Mouse (Mus musculus): ENCODE results near the gene Chd2. TPM values are rescaled to one million over a fixed set of nuclear protein-coding genes. Genes with fewer than 3 reads are reported as not detected.

Chd2 gene
- polyA plus RNA-seq, 1 experiment from 2014 or later = 61.0 TPM

- no peak overlapping the region for H3K9ac ChIP-seq (ENCODE audit: low read length)
- H3K9me3 ChIP-seq (ENCODE audit: control insufficient read depth, low read length) = no peaks in the 10 kb centered on the region
- no peak overlapping the region for H3K4me2 ChIP-seq (ENCODE audit: low read depth, low read length, severe bottlenecking)
- H3K36me3 ChIP-seq (ENCODE audit: control insufficient read depth, insufficient read depth, low read length) = peaks cover 11% of the 10 kb centered on the region; the same call in 1 of the 2 replicates
- H3K27ac ChIP-seq (ENCODE audit: low read depth, low read length) = no peak overlapping the region
- H3K27me3 ChIP-seq (ENCODE audit: control insufficient read depth, insufficient read depth, low read length) = no peaks in the 10 kb centered on the region
- H3K4me1 ChIP-seq (replicated peaks; ENCODE audit: control insufficient read depth, insufficient read depth, low read length) = no peaks in the 10 kb centered on the region
- DNase-seq (ENCODE audit: low spot score) = no peak
- ATAC-seq (replicated peaks; ENCODE audit: low FRiP score) = no peak
- no peak overlapping the region for H3K4me3 ChIP-seq (ENCODE audit: low read depth, low read length)
These were observed 9.7 kb upstream of the Chd2 start for GRCm38 (mm10) chr7:73551370-73551769.

- no peak overlapping the region for H3K9ac ChIP-seq (ENCODE audit: low read length)
- no peaks in the 10 kb centered on the region for H3K4me1 ChIP-seq (replicated peaks; ENCODE audit: control insufficient read depth, insufficient read depth, low read length)
- 84% methylated on average over 2 of the region's 2 CpGs for WGBS
- no peak for ATAC-seq (replicated peaks; ENCODE audit: low FRiP score)
- no peak overlapping the region for H3K27ac ChIP-seq (ENCODE audit: low read depth, low read length)
- DNase-seq (ENCODE audit: low spot score) = no peak
- no peak overlapping the region for H3K4me2 ChIP-seq (ENCODE audit: low read depth, low read length, severe bottlenecking)
- H3K36me3 ChIP-seq (ENCODE audit: control insufficient read depth, insufficient read depth, low read length) = peaks cover 11% of the 10 kb centered on the region; the same call in 1 of the 2 replicates
- no peak overlapping the region for H3K4me3 ChIP-seq (ENCODE audit: low read depth, low read length)
- no peaks in the 10 kb centered on the region for H3K9me3 ChIP-seq (ENCODE audit: control insufficient read depth, low read length)
- H3K27me3 ChIP-seq (ENCODE audit: control insufficient read depth, insufficient read depth, low read length) = no peaks in the 10 kb centered on the region
These were observed 6.4 kb upstream of the Chd2 start for GRCm38 (mm10) chr7:73548051-73548450.

GRCm38 (mm10) chr7:73546561-73547510 lies 5.2 kb upstream of the Chd2 start:
- Histone ChIP-seq H3K27me3 (ENCODE audit: control insufficient read depth, insufficient read depth, low read length) (no peaks in the 10 kb centered on the region), H3K9ac (ENCODE audit: low read length) (no peak overlapping the region), H3K4me1 (replicated peaks; ENCODE audit: control insufficient read depth, insufficient read depth, low read length) (no peaks in the 10 kb centered on the region), H3K9me3 (ENCODE audit: control insufficient read depth, low read length) (no peaks in the 10 kb centered on the region), H3K4me2 (ENCODE audit: low read depth, low read length, severe bottlenecking) (no peak overlapping the region), H3K27ac (ENCODE audit: low read depth, low read length) (no peak overlapping the region), H3K36me3 (ENCODE audit: control insufficient read depth, insufficient read depth, low read length) (peaks cover 11% of the 10 kb centered on the region; the same call in 1 of the 2 replicates), H3K4me3 (ENCODE audit: low read depth, low read length) (no peak overlapping the region)
- WGBS = 83% methylated on average over 10 of the region's 10 CpGs
- ATAC-seq (replicated peaks; ENCODE audit: low FRiP score) (no peak), DNase-seq (ENCODE audit: low spot score) (no peak)

- ATAC-seq (replicated peaks; ENCODE audit: low FRiP score) (no peak), DNase-seq (ENCODE audit: low spot score) (no peak)
- no peak overlapping the region for H3K4me3 ChIP-seq (ENCODE audit: low read depth, low read length)
- H3K36me3 ChIP-seq (ENCODE audit: control insufficient read depth, insufficient read depth, low read length) = peaks cover 11% of the 10 kb centered on the region; the same call in 1 of the 2 replicates
- H3K9ac ChIP-seq (ENCODE audit: low read length) = no peak overlapping the region
- no peaks in the 10 kb centered on the region for H3K27me3 ChIP-seq (ENCODE audit: control insufficient read depth, insufficient read depth, low read length)
- WGBS = 93% methylated on average over 4 of the region's 4 CpGs
- no peak overlapping the region for H3K27ac ChIP-seq (ENCODE audit: low read depth, low read length)
- no peaks in the 10 kb centered on the region for H3K9me3 ChIP-seq (ENCODE audit: control insufficient read depth, low read length)
- no peak overlapping the region for H3K4me2 ChIP-seq (ENCODE audit: low read depth, low read length, severe bottlenecking)
- no peaks in the 10 kb centered on the region for H3K4me1 ChIP-seq (replicated peaks; ENCODE audit: control insufficient read depth, insufficient read depth, low read length)
These were observed 3.4 kb upstream of the Chd2 start for GRCm38 (mm10) chr7:73545004-73545403.

- H3K27me3 ChIP-seq (ENCODE audit: control insufficient read depth, insufficient read depth, low read length) = no peaks in the 10 kb centered on the region
- H3K9me3 ChIP-seq (ENCODE audit: control insufficient read depth, low read length) = no peaks in the 10 kb centered on the region
- H3K27ac ChIP-seq (ENCODE audit: low read depth, low read length) = peak overlapping the region; percentile 98
- H3K4me3 ChIP-seq (ENCODE audit: low read depth, low read length) = peak overlapping the region; percentile 59; the same call in 1 of the 2 replicates
- WGBS = 76% methylated on average over 7 of the region's 7 CpGs
- no peaks in the 10 kb centered on the region for H3K4me1 ChIP-seq (replicated peaks; ENCODE audit: control insufficient read depth, insufficient read depth, low read length)
- DNase-seq (ENCODE audit: low spot score) = no peak
- no peak overlapping the region for H3K9ac ChIP-seq (ENCODE audit: low read length)
- no peak for ATAC-seq (replicated peaks; ENCODE audit: low FRiP score)
- H3K4me2 ChIP-seq (ENCODE audit: low read depth, low read length, severe bottlenecking) = no peak overlapping the region
- peaks cover 3% of the 10 kb centered on the region; the same call in 1 of the 2 replicates for H3K36me3 ChIP-seq (ENCODE audit: control insufficient read depth, insufficient read depth, low read length)
These were observed 662 bp upstream of the Chd2 start for GRCm38 (mm10) chr7:73542131-73542853.

- ATAC-seq (replicated peaks; ENCODE audit: low FRiP score) (no peak), DNase-seq (ENCODE audit: low spot score) (no peak)
- peak overlapping the region; percentile 70 for H3K4me2 ChIP-seq (ENCODE audit: low read depth, low read length, severe bottlenecking)
- peak overlapping the region; percentile 98 for H3K27ac ChIP-seq (ENCODE audit: low read depth, low read length)
- WGBS = under 1% methylated on average over 4 of the region's 4 CpGs
- peaks cover 3% of the 10 kb centered on the region; the same call in 1 of the 2 replicates for H3K4me1 ChIP-seq (replicated peaks; ENCODE audit: control insufficient read depth, insufficient read depth, low read length)
- H3K4me3 ChIP-seq (ENCODE audit: low read depth, low read length) = peak overlapping the region; percentile 59
- no peaks in the 10 kb centered on the region for H3K27me3 ChIP-seq (ENCODE audit: control insufficient read depth, insufficient read depth, low read length)
- H3K9ac ChIP-seq (ENCODE audit: low read length) = peak overlapping the region; percentile 93
- no peaks in the 10 kb centered on the region for H3K9me3 ChIP-seq (ENCODE audit: control insufficient read depth, low read length)
- H3K36me3 ChIP-seq (ENCODE audit: control insufficient read depth, insufficient read depth, low read length) = no peaks in the 10 kb centered on the region; the same call in 1 of the 2 replicates
These were observed 595 bp downstream of the Chd2 start for GRCm38 (mm10) chr7:73541079-73541390.

GRCm38 (mm10) chr7:73540202-73541078 lies 1.2 kb downstream of the Chd2 start:
- Histone ChIP-seq H3K9me3 (ENCODE audit: control insufficient read depth, low read length) (no peaks in the 10 kb centered on the region), H3K4me3 (ENCODE audit: low read depth, low read length) (peak overlapping the region; percentile 59), H3K36me3 (ENCODE audit: control insufficient read depth, insufficient read depth, low read length) (no peaks in the 10 kb centered on the region; the same call in 1 of the 2 replicates), H3K27ac (ENCODE audit: low read depth, low read length) (peak overlapping the region; percentile 39; the same call in 1 of the 2 replicates), H3K27me3 (ENCODE audit: control insufficient read depth, insufficient read depth, low read length) (no peaks in the 10 kb centered on the region), H3K4me1 (replicated peaks; ENCODE audit: control insufficient read depth, insufficient read depth, low read length) (peaks cover 5% of the 10 kb centered on the region; the same call in 1 of the 2 replicates), H3K9ac (ENCODE audit: low read length) (peak overlapping the region; percentile 53), H3K4me2 (ENCODE audit: low read depth, low read length, severe bottlenecking) (peak overlapping the region; percentile 70)
- WGBS = 4% methylated on average over 12 of the region's 12 CpGs
- DNase-seq (ENCODE audit: low spot score) = no peak
- no peak for ATAC-seq (replicated peaks; ENCODE audit: low FRiP score)

Data from forebrain, embryonic 11.5 days (tissue).